Mouse (Mus musculus): Measurements from ENCODE around the gene Nnat.

DNA sequence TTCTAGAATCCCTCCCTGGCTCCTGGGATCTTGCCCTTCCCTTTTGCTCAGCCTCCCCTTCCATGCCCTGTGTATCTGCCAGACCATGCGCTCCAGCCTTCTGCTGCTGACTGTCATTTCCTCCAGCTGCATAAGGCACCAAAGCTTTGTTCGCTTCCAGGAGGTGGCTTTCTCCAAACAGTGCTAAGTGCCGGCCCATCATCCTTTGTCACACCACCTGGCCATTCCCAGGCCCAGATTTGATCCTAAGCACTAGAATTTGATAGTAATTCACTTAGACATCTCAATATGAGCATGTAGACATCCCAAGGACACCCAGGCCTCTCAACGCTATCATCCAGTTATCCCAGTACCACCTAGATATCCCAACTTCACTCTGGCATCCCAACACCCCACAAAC is 25.7 kb upstream of the Nnat start:
- no peak for TF ChIP-seq POLR2A (IDR thresholded peaks at IDR 0.05; ENCODE audit: insufficient read depth, low read depth, low read length)
- TF ChIP-seq CTCF (IDR thresholded peaks at IDR 0.05), result no peak
